Mouse (Mus musculus) lung, embryonic 16.5 days (tissue): ENCODE results near the gene D1Ertd622e. TPM values are rescaled to one million over a fixed set of nuclear protein-coding genes. Genes with fewer than 3 reads are reported as not detected.

Experiments
- ATAC-seq: fragments of 200-750 bp; cut with Nextera tagmentation; 2 replicates; pipeline ENCODE4 v1.8.0; 2017; ENCODE audit warnings: low read depth, mild to moderate bottlenecking, moderate library complexity
- H3K27ac ChIP-seq: fragments of 300-500 bp; sonication (generic); 2 replicates; pipeline ENCODE4 v1.5.1; 2014; ENCODE audit warnings: mild to moderate bottlenecking, control low read depth, low read length
- H3K27me3 ChIP-seq: fragments of 300-500 bp; sonication (generic); 2 replicates; pipeline ENCODE4 v1.6.1; 2014; ENCODE audit warnings: low read depth, low read length, mixed read lengths; ENCODE audit not compliant: control insufficient read depth, insufficient read depth
- H3K36me3 ChIP-seq: fragments of 300-500 bp; sonication (generic); 2 replicates; pipeline ENCODE4 v1.6.1; 2014; ENCODE audit warnings: low read length; ENCODE audit not compliant: control insufficient read depth, insufficient read depth
- H3K4me1 ChIP-seq: fragments of 300-500 bp; sonication (generic); replicated peaks from 2 replicates; pipeline ENCODE4 v1.6.1; 2014; ENCODE audit warnings: low read length, mixed read lengths; ENCODE audit not compliant: control insufficient read depth, insufficient read depth
- H3K4me2 ChIP-seq: fragments of 300-500 bp; sonication (generic); 2 replicates; pipeline ENCODE4 v1.6.1; 2014; ENCODE audit warnings: low read depth, low read length, control low read depth
- H3K4me3 ChIP-seq: fragments of 300-500 bp; sonication (generic); 2 replicates; pipeline ENCODE4 v1.5.1; 2014; ENCODE audit warnings: mild to moderate bottlenecking, low read length, control low read depth
- H3K9ac ChIP-seq: fragments of 300-500 bp; sonication (generic); 2 replicates; pipeline ENCODE4 v1.6.1; 2014; ENCODE audit warnings: low read length, control low read depth
- H3K9me3 ChIP-seq: fragments of 300-500 bp; sonication (generic); 2 replicates; pipeline ENCODE4 v1.6.1; 2016; ENCODE audit warnings: low read length; ENCODE audit not compliant: control insufficient read depth
- WGBS: fragments of 180-500 bp; shearing (Covaris S2); extraction: QIAGEN DNeasy Blood & Tissue Kit; methylation state at CpG from one replicate; pipeline ENCODE4 v1.1.7; 2014; 5-methylcytosine and 5-hydroxymethylcytosine counted together
- polyA plus RNA-seq: library from polyadenylated mRNA; unstranded; fragments of >200 nt; fragmentation: Nextera tagmentation; extraction: Ambion mirVana; gene quantifications from 2 replicates; pipeline ENCODE4 v1.2.1, GENCODE M21; 2015

Gene D1Ertd622e
- polyA plus RNA-seq, 1 experiment from 2014 or later = 19.5 TPM

DNA sequence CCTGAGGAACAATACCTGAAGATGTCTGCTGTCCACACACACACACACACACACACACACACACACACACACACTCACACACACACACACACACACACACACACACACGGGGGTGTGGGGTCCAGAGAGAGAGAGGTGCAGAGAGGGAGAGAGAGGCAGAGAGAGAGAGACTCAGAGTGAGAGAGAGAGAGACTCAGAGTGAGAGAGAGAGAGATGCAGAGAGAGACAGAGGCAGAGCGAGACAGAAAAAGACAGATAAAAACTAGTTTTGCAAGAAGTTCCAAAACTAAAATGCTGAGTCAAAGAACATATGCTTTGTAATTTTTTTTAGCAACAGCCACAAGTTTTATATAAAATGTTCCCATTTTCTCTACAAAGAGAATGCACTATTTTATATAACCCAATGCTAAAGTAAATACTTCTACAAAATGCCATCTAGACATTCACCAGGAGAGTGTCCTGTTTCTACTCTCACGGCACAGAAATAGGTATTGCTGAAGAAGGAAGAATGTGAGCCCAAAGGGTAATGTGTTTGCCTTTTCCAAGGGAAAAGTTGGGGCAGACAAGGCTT is 11.2 kb downstream of the D1Ertd622e start:
- Histone ChIP-seq H3K9ac (no peak overlapping the region), H3K27me3 (no peaks in the 10 kb centered on the region)
- 51% methylated on average over 3 of the region's 3 CpGs for WGBS

DNA sequence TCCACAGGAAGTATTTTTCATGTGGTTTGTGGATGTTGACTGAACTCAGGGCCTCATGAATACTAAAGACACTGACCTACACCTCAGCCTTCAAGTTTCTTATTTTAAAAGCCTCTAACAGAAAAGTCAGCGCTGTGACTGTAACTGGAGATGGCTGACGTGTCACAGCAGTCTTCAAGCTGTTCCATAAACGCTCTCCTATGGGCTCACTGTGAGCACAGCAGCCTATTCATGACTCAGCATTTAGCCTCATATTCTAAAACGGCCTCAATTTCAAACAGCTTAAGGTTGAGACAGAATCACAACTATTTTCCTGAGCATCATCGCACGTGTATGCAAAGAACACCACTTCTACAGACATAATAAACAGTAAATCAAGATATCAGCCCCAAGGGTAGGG is 11.8 kb downstream of the D1Ertd622e start:
- Histone ChIP-seq H3K27ac (no peak overlapping the region), H3K27me3 (no peaks in the 10 kb centered on the region), H3K4me2 (no peak overlapping the region), H3K4me1 (no peaks in the 10 kb centered on the region), H3K9me3 (no peaks in the 10 kb centered on the region), H3K36me3 (0 out of 2 replicates have a peak, but pooled peaks cover 7% of the 10 kb centered on the region), H3K4me3 (no peak overlapping the region), H3K9ac (no peak overlapping the region)
- 40% methylated on average over 6 of the region's 6 CpGs for WGBS
- 0 out of 2 replicates have a peak, but pooled peaks have one; percentile 49 for ATAC-seq

More for the DNA sequence above, 11.2 kb downstream of the D1Ertd622e start:
- no peaks in the 10 kb centered on the region for H3K4me1 ChIP-seq
- no peak overlapping the region for H3K27ac ChIP-seq
- no peak overlapping the region for H3K4me3 ChIP-seq
- H3K36me3 ChIP-seq = 0 out of 2 replicates have a peak, but pooled peaks cover 2% of the 10 kb centered on the region
- no peak for ATAC-seq
- no peak overlapping the region for H3K4me2 ChIP-seq
- H3K9me3 ChIP-seq = no peaks in the 10 kb centered on the region

DNA sequence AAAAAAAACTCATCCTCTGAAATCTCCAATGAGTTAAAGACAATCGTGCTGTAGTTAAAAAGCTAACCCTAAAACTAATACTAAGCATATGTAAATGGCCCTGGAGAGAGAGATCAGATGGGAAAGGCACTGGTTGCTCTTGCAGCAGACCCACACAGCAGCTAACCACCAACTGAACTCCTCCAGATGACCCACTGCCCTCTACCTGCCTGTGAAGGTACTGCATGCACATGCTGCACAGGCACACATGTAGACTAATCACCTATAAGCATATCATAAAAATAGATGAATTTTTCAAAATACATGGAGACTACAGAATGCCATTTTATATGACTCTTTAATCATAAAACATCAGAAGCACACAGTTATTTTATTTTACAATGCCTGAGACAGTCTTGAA is 14.8 kb downstream of the D1Ertd622e start:
- Histone ChIP-seq H3K9me3 (no peaks in the 10 kb centered on the region), H3K4me1 (no peaks in the 10 kb centered on the region), H3K27me3 (no peaks in the 10 kb centered on the region), H3K4me3 (no peak overlapping the region), H3K27ac (no peak overlapping the region), H3K36me3 (peaks cover 7% of the 10 kb centered on the region; the same call in 1 of the 2 replicates), H3K4me2 (no peak overlapping the region), H3K9ac (no peak overlapping the region)
- 87% methylated on average over 1 of the region's 1 CpGs for WGBS
- no peak for ATAC-seq

DNA sequence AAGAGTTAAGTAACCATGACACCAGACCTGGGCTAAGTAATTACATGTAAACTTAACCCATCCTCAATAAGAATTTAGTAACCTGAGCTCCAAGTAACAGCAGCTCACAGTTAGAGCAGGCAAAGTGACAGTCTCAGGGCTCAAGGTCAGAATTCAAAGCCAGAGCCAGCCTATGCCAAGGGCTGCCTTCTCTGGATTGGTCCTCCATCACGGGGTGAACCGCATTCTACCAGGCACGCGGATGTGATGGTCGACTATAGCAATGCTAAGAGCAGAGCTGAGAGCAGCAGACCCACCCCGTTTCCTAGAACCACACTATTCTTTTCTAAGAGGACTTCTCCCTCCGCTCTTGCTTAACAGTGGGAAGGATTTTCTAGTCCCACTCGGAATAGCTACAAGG is 27.8 kb downstream of the D1Ertd622e start:
- no peak overlapping the region for H3K4me3 ChIP-seq
- no peaks in the 10 kb centered on the region for H3K27me3 ChIP-seq
- 84% methylated on average over 8 of the region's 8 CpGs for WGBS
- H3K4me2 ChIP-seq = no peak overlapping the region
- no peak overlapping the region for H3K9ac ChIP-seq
- no peaks in the 10 kb centered on the region for H3K4me1 ChIP-seq
- H3K9me3 ChIP-seq = no peaks in the 10 kb centered on the region
- ATAC-seq = no peak
- H3K27ac ChIP-seq = no peak overlapping the region
- no peaks in the 10 kb centered on the region for H3K36me3 ChIP-seq

DNA sequence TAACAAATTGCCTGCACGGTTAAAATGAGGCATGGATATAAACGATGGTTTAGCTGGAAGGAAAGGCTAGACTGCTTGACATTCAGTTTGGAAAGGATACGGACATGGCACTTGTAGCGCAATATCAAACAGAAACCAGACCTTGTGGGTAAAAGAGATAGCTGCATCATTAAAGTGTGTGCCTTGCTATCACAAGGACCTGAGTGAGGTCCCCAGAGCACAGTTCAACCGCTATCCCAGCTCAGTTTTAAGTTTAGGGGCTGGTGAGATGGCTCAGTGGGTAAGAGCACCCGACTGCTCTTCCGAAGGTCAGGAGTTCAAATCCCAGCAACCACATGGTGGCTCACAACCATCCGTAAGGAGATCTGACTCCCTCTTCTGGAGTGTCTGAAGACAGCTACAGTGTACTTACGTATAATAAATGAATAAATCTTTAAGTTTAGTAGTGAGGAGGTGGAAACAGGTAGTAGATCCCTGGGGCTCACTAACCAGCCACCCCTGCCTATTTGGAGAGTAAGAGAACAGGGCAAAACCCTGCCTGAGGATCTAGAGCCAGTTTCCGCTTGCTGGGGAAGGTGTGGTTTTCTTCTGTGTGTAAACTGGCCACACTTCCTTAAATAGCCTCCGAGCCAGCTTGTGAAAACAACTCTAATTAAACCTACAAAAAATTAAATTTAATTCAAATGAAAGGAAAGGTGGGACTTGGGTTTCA is 29.2 kb downstream of the D1Ertd622e start:
- ATAC-seq = no peak
- H3K4me2 ChIP-seq = no peak overlapping the region
- WGBS = 81% methylated on average over 11 of the region's 11 CpGs
- no peak overlapping the region for H3K4me3 ChIP-seq
- H3K4me1 ChIP-seq = no peaks in the 10 kb centered on the region
- no peaks in the 10 kb centered on the region for H3K27me3 ChIP-seq
- H3K27ac ChIP-seq = no peak overlapping the region
- H3K9ac ChIP-seq = no peak overlapping the region
- H3K9me3 ChIP-seq = no peaks in the 10 kb centered on the region
- no peaks in the 10 kb centered on the region for H3K36me3 ChIP-seq

DNA sequence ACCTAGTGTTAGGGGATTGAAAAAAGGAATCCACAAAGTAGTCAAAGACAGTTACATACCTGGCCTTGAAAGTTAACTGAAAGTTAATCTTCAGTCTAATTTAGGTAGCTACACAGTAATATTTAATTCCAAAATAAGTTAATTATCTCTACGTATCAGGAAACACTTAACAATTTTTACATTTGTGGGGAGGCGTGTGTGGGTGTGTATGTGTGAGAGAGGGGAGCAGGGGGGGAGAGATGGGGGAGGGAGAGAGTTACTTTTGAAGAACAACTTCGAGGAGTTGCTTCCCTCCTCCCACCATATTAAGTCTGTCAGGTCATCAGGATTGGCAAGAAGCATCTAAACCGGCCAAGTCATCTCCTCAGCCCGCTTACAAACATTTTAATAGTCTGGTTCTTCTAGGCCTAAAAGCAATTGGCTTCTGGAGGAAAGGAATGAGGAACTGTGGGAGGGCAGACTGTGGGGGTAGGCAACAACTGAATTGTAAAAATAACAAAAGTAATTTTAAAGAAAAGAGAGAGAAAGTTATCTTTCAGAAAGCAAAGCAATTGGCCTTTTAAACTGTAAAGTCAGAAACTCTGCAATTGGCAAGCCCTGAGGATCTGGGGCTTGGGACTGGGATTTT is 29.9 kb downstream of the D1Ertd622e start:
- no peak overlapping the region for H3K4me3 ChIP-seq
- H3K9ac ChIP-seq = no peak overlapping the region
- H3K27me3 ChIP-seq = no peaks in the 10 kb centered on the region
- no peak overlapping the region for H3K27ac ChIP-seq
- no peak overlapping the region for H3K4me2 ChIP-seq
- WGBS = 64% methylated on average over 5 of the region's 5 CpGs
- H3K9me3 ChIP-seq = no peaks in the 10 kb centered on the region
- H3K36me3 ChIP-seq = no peaks in the 10 kb centered on the region
- ATAC-seq = no peak
- H3K4me1 ChIP-seq = no peaks in the 10 kb centered on the region

DNA sequence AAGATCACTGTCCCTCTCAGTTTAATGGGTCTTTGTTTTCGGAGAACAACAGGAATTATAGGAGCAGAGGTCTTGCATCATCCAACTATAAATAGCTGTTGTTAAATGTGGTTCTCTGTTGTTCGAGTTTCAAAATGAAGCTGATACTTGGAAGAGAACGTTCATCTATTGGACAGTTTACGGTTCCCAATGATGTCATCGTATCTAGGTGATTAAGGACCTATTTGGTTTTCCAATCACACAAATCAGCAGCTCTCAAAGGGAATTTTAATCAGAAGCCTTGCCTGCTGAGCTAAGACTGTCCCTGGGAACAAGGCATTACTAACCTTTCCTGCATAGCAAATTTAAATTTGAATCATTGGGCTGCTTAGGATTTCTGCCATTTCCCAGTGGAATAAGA is 31.7 kb downstream of the D1Ertd622e start:
- Histone ChIP-seq H3K27me3 (no peaks in the 10 kb centered on the region), H3K4me3 (no peak overlapping the region), H3K27ac (no peak overlapping the region), H3K4me1 (no peaks in the 10 kb centered on the region), H3K9me3 (no peaks in the 10 kb centered on the region), H3K4me2 (no peak overlapping the region), H3K36me3 (no peaks in the 10 kb centered on the region), H3K9ac (no peak overlapping the region)
- WGBS = 77% methylated on average over 5 of the region's 5 CpGs
- ATAC-seq = no peak

DNA sequence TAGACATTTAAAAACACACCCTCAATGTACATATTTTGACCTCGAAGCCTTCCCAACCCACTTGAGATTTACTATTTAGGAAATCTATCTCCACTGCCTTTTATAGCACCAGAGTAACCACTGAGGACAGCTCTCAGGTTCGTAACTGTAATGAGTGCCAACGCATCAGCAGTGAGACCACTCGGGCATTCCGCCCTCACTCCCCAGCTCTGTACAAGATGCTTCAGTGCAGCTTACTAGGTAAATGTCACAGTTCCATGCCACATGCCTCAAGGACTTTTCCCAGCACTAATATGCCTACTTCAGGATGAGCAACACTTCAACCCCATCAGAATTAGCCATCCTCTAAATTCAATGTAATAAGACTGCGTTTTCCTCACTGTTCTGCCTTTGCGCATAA is 33.0 kb downstream of the D1Ertd622e start:
- Histone ChIP-seq H3K27ac (no peak overlapping the region), H3K9ac (no peak overlapping the region), H3K4me3 (no peak overlapping the region), H3K9me3 (no peaks in the 10 kb centered on the region), H3K36me3 (no peaks in the 10 kb centered on the region), H3K4me2 (no peak overlapping the region), H3K4me1 (no peaks in the 10 kb centered on the region), H3K27me3 (no peaks in the 10 kb centered on the region)
- no peak for ATAC-seq
- 82% methylated on average over 7 of the region's 7 CpGs for WGBS

DNA sequence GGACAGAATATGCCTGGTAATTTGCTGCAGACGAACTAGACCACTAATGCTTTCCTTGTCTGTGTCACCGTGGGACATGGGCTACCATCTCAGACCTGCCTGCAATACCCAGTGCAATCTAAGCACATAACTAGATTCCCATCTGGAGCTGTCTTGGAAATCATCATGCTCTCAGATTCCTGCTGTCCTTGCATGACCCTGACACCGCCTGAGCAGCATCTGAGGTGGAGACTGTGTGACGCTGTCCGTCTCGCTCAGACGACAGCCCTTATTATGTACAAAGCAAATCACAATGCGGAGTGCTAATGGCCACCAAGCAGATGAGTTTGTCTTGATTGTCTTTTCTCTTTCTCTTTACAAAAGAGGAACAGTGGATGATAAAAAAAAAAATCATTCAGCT is 33.9 kb downstream of the D1Ertd622e start:
- 81% methylated on average over 8 of the region's 8 CpGs for WGBS
- Histone ChIP-seq H3K9ac (no peak overlapping the region), H3K27me3 (no peaks in the 10 kb centered on the region), H3K9me3 (no peaks in the 10 kb centered on the region), H3K4me2 (no peak overlapping the region), H3K4me1 (no peaks in the 10 kb centered on the region), H3K4me3 (no peak overlapping the region), H3K36me3 (no peaks in the 10 kb centered on the region), H3K27ac (no peak overlapping the region)
- no peak for ATAC-seq
